8 mouse cellular contexts compared by ENCODE assay signal in genomic region chr17:31834320-31835065, GRCm38 (mm10). TPM values are rescaled to one million over a fixed set of nuclear protein-coding genes. Genes with fewer than 3 reads are reported as not detected.
DNase-seq lines count a peak whose midpoint lies in the region; ATAC-seq lines count a peak whose summit lies in the region.

No protein-coding gene starts in this region.

- peaks cover 25% of the 10 kb centered on the region for H3K4me1 ChIP-seq in midbrain, embryonic 10.5 days
- no peaks in the 10 kb centered on the region for H3K4me1 ChIP-seq in midbrain, embryonic 14.5 days (ENCODE audit: control insufficient read depth, insufficient read depth, low read length)
- H3K4me1 ChIP-seq in heart, embryonic 10.5 days: peaks cover 58% of the 10 kb centered on the region
- peaks cover 12% of the 10 kb centered on the region for H3K4me1 ChIP-seq in midbrain, embryonic 13.5 days (replicated peaks)

- no peak overlapping the region for H3K9ac ChIP-seq in midbrain, embryonic 14.5 days (replicated peaks; ENCODE audit: low read length)
- no peak overlapping the region for H3K9ac ChIP-seq in midbrain, embryonic 13.5 days (replicated peaks)

- H3K4me3 ChIP-seq in midbrain, embryonic 10.5 days: no peak overlapping the region
- no peak overlapping the region for H3K4me3 ChIP-seq in midbrain, embryonic 14.5 days (replicated peaks; ENCODE audit: low read depth, low read length)
- no peak overlapping the region for H3K4me3 ChIP-seq in heart, embryonic 10.5 days
- no peak overlapping the region for H3K4me3 ChIP-seq in midbrain, embryonic 13.5 days (replicated peaks)

- no peak for ATAC-seq in midbrain, embryonic 14.5 days (ENCODE audit: low FRiP score, low TSS enrichment)
- ATAC-seq in neutrophil, adult 5-6 weeks (ENCODE audit: extremely low read depth, insufficient number of reproducible peaks, low FRiP score, poor library complexity, severe bottlenecking): peak; percentile 40
- ATAC-seq in midbrain, embryonic 13.5 days: no peak

- no peak for DNase-seq in midbrain, embryonic 10.5 days (ENCODE audit: low spot score)
- DNase-seq in midbrain, embryonic 14.5 days: no peak
- DNase-seq in heart, embryonic 10.5 days (ENCODE audit: low spot score): no peak
- peak; percentile 67 to 88 for DNase-seq in kidney, postnatal 25 days
- DNase-seq in right cerebral cortex, adult 2 months (ENCODE audit: low spot score in 2 of 2): no peak
- DNase-seq in layer of hippocampus, adult 9-10 months (ENCODE audit: low spot score): no peak

- H3K36me3 ChIP-seq in midbrain, embryonic 10.5 days: no peaks in the 10 kb centered on the region
- no peaks in the 10 kb centered on the region for H3K36me3 ChIP-seq in midbrain, embryonic 14.5 days (ENCODE audit: control insufficient read depth, insufficient read depth, low read length)
- peaks cover 6% of the 10 kb centered on the region; the same call in 1 of the 2 replicates for H3K36me3 ChIP-seq in heart, embryonic 10.5 days
- H3K36me3 ChIP-seq in midbrain, embryonic 13.5 days: no peaks in the 10 kb centered on the region

- peaks cover 8% of the 10 kb centered on the region for H3K9me3 ChIP-seq in midbrain, embryonic 10.5 days (replicated peaks)
- no peaks in the 10 kb centered on the region for H3K9me3 ChIP-seq in midbrain, embryonic 14.5 days (ENCODE audit: control insufficient read depth, low read length)
- H3K9me3 ChIP-seq in heart, embryonic 10.5 days: peaks cover 3% of the 10 kb centered on the region
- H3K9me3 ChIP-seq in midbrain, embryonic 13.5 days: no peaks in the 10 kb centered on the region

- no peak overlapping the region for H3K4me2 ChIP-seq in midbrain, embryonic 14.5 days (ENCODE audit: low read length)
- H3K4me2 ChIP-seq in midbrain, embryonic 13.5 days (replicated peaks): no peak overlapping the region

- 75% methylated on average over 6 of the region's 6 CpGs for WGBS in midbrain, embryonic 10.5 days
- WGBS in midbrain, embryonic 14.5 days: 86% methylated on average over 6 of the region's 6 CpGs
- WGBS in heart, embryonic 10.5 days: 73% methylated on average over 6 of the region's 6 CpGs
- WGBS in midbrain, embryonic 13.5 days: 81% methylated on average over 6 of the region's 6 CpGs

- no peaks in the 10 kb centered on the region for H3K27me3 ChIP-seq in midbrain, embryonic 10.5 days (ENCODE audit: low read depth, poor library complexity, severe bottlenecking)
- no peaks in the 10 kb centered on the region for H3K27me3 ChIP-seq in midbrain, embryonic 14.5 days (ENCODE audit: control insufficient read depth, insufficient read depth, low read length)
- H3K27me3 ChIP-seq in heart, embryonic 10.5 days (ENCODE audit: insufficient read depth, poor library complexity, severe bottlenecking): no peaks in the 10 kb centered on the region
- no peaks in the 10 kb centered on the region for H3K27me3 ChIP-seq in midbrain, embryonic 13.5 days

- peak overlapping the region; percentile 61; the same call in 1 of the 2 replicates for H3K27ac ChIP-seq in midbrain, embryonic 10.5 days (replicated peaks)
- no peak overlapping the region for H3K27ac ChIP-seq in midbrain, embryonic 14.5 days (replicated peaks; ENCODE audit: low read depth, low read length)
- H3K27ac ChIP-seq in heart, embryonic 10.5 days: peak overlapping the region; percentile 76
- no peak overlapping the region for H3K27ac ChIP-seq in midbrain, embryonic 13.5 days

RNA-seq across cellular contexts. Expression of gene Sik1, which starts 21.1 kb away (rescaled TPM):
- polyA plus RNA-seq in midbrain, embryonic 10.5 days (2016; fragmentation: Nextera tagmentation; extraction: Ambion mirVana): 9.2 TPM in 2 replicates
- 15.3 and 19.3 TPM in 2 replicates for polyA plus RNA-seq in midbrain, embryonic 14.5 days (2014; fragmentation: Nextera tagmentation; extraction: Ambion mirVana)
- polyA plus RNA-seq in heart, embryonic 10.5 days (2016; fragmentation: Nextera tagmentation; extraction: Ambion mirVana): 20.9 and 22.0 TPM in 2 replicates
- 79.1 and 90.7 TPM in 2 replicates for total RNA-seq in neutrophil, adult 5-6 weeks (2017)
- polyA plus RNA-seq in midbrain, embryonic 13.5 days (2015; fragmentation: Nextera tagmentation; extraction: Ambion mirVana): 16.9 and 17.6 TPM in 2 replicates

Comparison
In these comparisons a context has a peak if more than half of its experiments do, and no peak if none do; other contexts are left out.
1. H3K27ac ChIP-seq: peak in midbrain, embryonic 10.5 days (single experiment) and heart, embryonic 10.5 days (single experiment); none in midbrain, embryonic 14.5 days (single experiment) and midbrain, embryonic 13.5 days (single experiment).
2. DNase-seq: peak in kidney, postnatal 25 days (2 of 2); none in midbrain, embryonic 10.5 days (single experiment), midbrain, embryonic 14.5 days (single experiment), heart, embryonic 10.5 days (single experiment), right cerebral cortex, adult 2 months (0 of 2) and layer of hippocampus, adult 9-10 months (single experiment).